Mouse (Mus musculus) bone marrow, adult 2 months (tissue): ENCODE data around the gene Enpp6. TPM values are rescaled to one million over a fixed set of nuclear protein-coding genes. Genes with fewer than 3 reads are reported as not detected.
A peak's percentile ranks its signal among the peaks of the same experiment; 100 is the strongest.

Experiments
- H3K27ac ChIP-seq: fragments of 200-500 bp; 2 replicates; pipeline ENCODE4 v1.5.1; 2012; ENCODE audit warnings: low read depth, mild to moderate bottlenecking, control low read depth, inconsistent platforms, low read length; ENCODE audit not compliant: control insufficient read depth, poor library complexity, insufficient read depth
- H3K4me1 ChIP-seq: fragments of 200-500 bp; 2 replicates; pipeline ENCODE4 v1.6.1; 2011; ENCODE audit warnings: low read length; ENCODE audit not compliant: control insufficient read depth, insufficient read depth
- H3K4me3 ChIP-seq: fragments of 200-500 bp; replicated peaks from 2 replicates; pipeline ENCODE3; 2011; ENCODE audit warnings: mild to moderate bottlenecking, low read depth, low read length, control low read depth; ENCODE audit not compliant: control insufficient read depth
- CTCF ChIP-seq: fragments of 200-500 bp; IDR thresholded peaks from 2 replicates; pipeline ENCODE4 v1.5.1; 2011; ENCODE audit warnings: low read length, control low read depth; ENCODE audit not compliant: control insufficient read depth, insufficient read depth
- POLR2A ChIP-seq: fragments of 200-500 bp; IDR thresholded peaks from 2 replicates; pipeline ENCODE4 v1.6.1; 2011; ENCODE audit warnings: low read depth, mild to moderate bottlenecking, control low read depth, low read length, borderline replicate concordance; ENCODE audit not compliant: control insufficient read depth
- WGBS: fragments of 180-500 bp; shearing (Covaris S2); methylation state at CpG from one replicate; pipeline ENCODE4 v1.1.7; 2018; 5-methylcytosine and 5-hydroxymethylcytosine counted together
- polyA plus RNA-seq: library from polyadenylated mRNA; stranded (reverse); fragments of >200 nt; gene quantifications from 2 replicates; pipeline ENCODE4 v1.2.4, GENCODE M21; 2011; ENCODE audit warnings: low replicate concordance; ENCODE audit not compliant: missing spikeins, insufficient read depth, insufficient read length

Enpp6 gene
- polyA plus RNA-seq, 1 experiment: not detected

DNA sequence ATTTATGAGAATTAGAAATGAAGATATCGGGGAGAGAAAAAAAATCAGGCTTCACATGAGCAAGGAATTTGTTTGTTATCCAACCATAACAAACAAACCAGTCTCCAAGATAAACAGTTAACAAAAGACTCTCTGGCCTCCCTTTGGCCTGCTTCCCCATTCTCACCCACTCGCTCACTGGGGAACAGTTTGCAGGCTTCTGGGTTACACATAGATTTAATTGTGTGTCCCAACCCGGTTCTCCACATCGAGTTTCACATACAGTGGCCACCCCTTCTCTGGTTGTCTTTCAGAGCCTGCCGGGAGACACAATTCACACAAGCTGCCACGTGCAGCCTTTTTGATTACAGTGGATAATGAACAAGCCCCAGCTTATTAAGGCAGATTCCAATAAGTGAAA, 1.7 kb downstream of the Enpp6 start:
- H3K4me3 ChIP-seq: no peak overlapping the region
- WGBS: 78% methylated on average over 6 of the region's 6 CpGs
- no peak for TF ChIP-seq CTCF
- no peak for TF ChIP-seq POLR2A
- H3K27ac ChIP-seq: no peak overlapping the region
- no peaks in the 10 kb centered on the region for H3K4me1 ChIP-seq

DNA sequence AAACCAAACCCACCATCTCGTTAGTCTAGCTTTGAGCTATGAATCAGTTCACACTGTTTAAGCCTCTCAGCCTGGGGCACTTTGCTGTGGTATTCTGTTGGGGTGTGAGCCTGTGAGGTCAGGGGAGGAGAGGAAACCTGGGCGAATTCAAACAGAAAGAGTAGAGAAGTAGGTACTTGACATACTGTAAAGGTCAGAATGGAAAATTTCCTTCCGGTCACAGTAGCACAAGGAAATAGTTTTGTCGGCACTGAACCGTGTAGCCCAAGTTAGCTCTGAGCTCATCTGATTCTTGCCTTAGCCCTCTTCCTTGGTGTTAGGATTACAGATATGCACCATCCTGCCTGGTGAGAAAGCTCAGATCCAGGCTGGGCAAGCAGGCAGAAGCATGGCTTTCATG, 4.4 kb downstream of the Enpp6 start:
- H3K4me1 ChIP-seq: no peaks in the 10 kb centered on the region
- 52% methylated on average over 5 of the region's 5 CpGs for WGBS
- no peak overlapping the region for H3K27ac ChIP-seq
- TF ChIP-seq CTCF (no peak), POLR2A (no peak)
- no peak overlapping the region for H3K4me3 ChIP-seq

GRCm38 (mm10) chr8:46992579-46992978, 5.9 kb downstream of the Enpp6 start:
- no peak overlapping the region for H3K4me3 ChIP-seq
- no peak for TF ChIP-seq POLR2A
- no peak for TF ChIP-seq CTCF
- WGBS: 56% methylated on average over 9 of the region's 9 CpGs
- H3K27ac ChIP-seq: no peak overlapping the region
- no peaks in the 10 kb centered on the region for H3K4me1 ChIP-seq

DNA sequence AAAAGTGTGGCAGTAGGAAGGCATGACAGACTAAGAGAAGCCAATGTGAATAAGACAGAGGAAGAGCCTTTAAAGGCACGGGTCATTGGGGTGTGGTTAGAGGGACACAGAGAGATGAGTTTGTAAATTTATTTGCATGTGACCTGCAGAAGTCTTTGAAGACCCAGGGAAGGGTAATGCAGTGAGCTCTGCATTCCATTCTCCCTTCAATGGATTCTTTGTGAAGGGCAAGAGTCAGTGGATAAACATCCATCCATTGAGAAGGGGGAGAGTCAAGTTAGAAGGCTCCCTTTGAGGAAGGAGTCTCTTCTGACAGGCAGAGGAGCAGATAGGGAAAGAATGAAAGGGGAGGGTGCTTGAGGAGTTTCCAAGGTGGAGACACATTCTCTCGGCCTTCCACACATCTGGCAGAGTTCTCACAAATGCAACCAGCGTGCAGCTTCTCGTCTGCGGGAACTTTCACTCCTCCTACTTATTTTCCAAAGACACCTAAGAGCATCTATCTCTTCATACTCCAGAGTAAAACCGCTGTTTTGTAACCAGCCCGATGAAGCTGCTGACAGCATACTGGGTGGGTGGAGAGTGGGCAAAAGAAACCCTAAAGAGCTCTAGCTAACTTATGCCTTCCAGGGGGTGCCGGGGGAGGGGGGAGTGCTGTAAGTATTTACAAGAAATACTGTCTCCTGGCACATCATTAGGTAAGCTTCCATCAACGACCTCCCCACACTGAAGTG, 9.4 kb downstream of the Enpp6 start:
- H3K27ac ChIP-seq: no peak overlapping the region
- H3K4me1 ChIP-seq: no peaks in the 10 kb centered on the region
- no peak overlapping the region for H3K4me3 ChIP-seq
- 76% methylated on average over 9 of the region's 9 CpGs for WGBS
- TF ChIP-seq CTCF (no peak), POLR2A (no peak)

GRCm38 (mm10) chr8:47005676-47006075, 19.0 kb downstream of the Enpp6 start:
- Histone ChIP-seq H3K27ac (no peak overlapping the region), H3K4me1 (no peaks in the 10 kb centered on the region), H3K4me3 (no peak overlapping the region)
- TF ChIP-seq POLR2A (no peak), CTCF (no peak)
- WGBS: 80% methylated on average over 5 of the region's 5 CpGs

GRCm38 (mm10) chr8:47006785-47007184, 20.1 kb downstream of the Enpp6 start:
- Histone ChIP-seq H3K4me1 (no peaks in the 10 kb centered on the region), H3K27ac (no peak overlapping the region), H3K4me3 (no peak overlapping the region)
- TF ChIP-seq POLR2A (no peak), CTCF (no peak)
- 61% methylated on average over 9 of the region's 9 CpGs for WGBS

- Histone ChIP-seq H3K4me1 (no peaks in the 10 kb centered on the region), H3K27ac (no peak overlapping the region), H3K4me3 (no peak overlapping the region)
- WGBS: 50% methylated on average over 13 of the region's 13 CpGs
- TF ChIP-seq CTCF: no peak
- TF ChIP-seq POLR2A: no peak
Measured at GRCm38 (mm10) chr8:47008220-47008773, 21.6 kb downstream of the Enpp6 start.

GRCm38 (mm10) chr8:47016268-47016946, 29.7 kb downstream of the Enpp6 start:
- TF ChIP-seq POLR2A (no peak), CTCF (peak; percentile 84)
- Histone ChIP-seq H3K4me3 (no peak overlapping the region), H3K27ac (no peak overlapping the region), H3K4me1 (no peaks in the 10 kb centered on the region)
- WGBS: 39% methylated on average over 13 of the region's 13 CpGs
